Mouse (Mus musculus) hematopoietic stem cell, adult 5-6 weeks (primary cell): ENCODE data around the gene Kmt2b. TPM values are rescaled to one million over a fixed set of nuclear protein-coding genes. Genes with fewer than 3 reads are reported as not detected.

Experiments used
- ATAC-seq, 2 experiments: fragments of 125-278 bp in 1 of 2; replicated peaks in 1 of 2; 2 replicates each; pipeline ENCODE4 v1.8.0; 2016 to 2017; ENCODE audit warnings: inconsistent platforms in 2 of 2, mild to moderate bottlenecking in 2 of 2, moderate number of reproducible peaks in 2 of 2, low read depth in 1 of 2, moderate TSS enrichment in 1 of 2; ENCODE audit not compliant: low FRiP score in 2 of 2, poor library complexity in 2 of 2, severe bottlenecking in 2 of 2, insufficient read depth in 1 of 2, low TSS enrichment in 1 of 2
- total RNA-seq: library from RNA; stranded (forward); fragments of 172-1452, 232-1000 nt; gene quantifications from 2 replicates; pipeline ENCODE4 v1.2.3, GENCODE M21; 2017

The Kmt2b gene
- total RNA-seq, 1 experiment from 2014 or later = 18.7 TPM

- ATAC-seq = peak; percentile 56 to 84; a peak in 3 of 4 replicates
Observed at GRCm38 (mm10) chr7:30607706-30608309, 19.3 kb upstream of the Kmt2b start.

DNA sequence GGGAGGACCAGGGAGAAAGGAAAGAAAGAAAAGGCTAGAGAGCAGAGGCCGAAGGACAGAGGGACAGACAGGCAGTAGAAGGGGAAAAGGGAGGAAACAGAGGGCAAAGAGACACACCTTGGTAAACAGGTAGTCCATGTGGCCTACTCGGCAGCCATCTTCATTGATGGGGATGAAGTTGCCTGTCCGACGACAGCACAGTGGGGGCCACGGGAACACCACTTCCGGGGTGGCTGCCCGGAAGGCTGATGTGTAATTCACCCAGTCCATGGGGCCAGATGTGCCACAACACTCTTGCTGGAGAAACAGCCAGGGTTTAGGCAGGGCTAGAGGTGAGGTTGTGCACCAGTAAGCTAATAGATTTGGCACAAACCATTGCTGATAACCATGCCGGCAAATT, 16.4 kb upstream of the Kmt2b start:
- no peak for ATAC-seq

DNA sequence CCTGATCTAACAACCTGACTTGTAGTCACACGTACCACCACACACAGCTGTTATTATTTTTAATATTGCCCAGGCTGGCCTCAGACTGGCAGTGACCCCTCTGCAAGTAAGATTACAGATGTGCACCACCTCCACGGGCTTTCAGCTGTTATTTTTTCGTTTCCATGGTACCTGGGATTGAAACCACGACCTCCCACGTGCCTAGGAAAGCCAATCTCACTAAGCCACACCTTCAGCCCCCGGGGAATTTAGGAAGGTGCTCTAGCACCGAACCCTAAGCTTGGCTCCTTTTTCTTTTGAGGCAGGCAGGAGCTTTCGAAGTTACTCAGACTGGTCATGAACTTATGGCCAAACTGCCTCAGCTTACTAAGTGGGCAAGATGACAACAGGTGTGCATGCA, 15.9 kb upstream of the Kmt2b start:
- ATAC-seq = no peak

- ATAC-seq = no peak
Observed at GRCm38 (mm10) chr7:30602583-30602982, 14.1 kb upstream of the Kmt2b start.

DNA sequence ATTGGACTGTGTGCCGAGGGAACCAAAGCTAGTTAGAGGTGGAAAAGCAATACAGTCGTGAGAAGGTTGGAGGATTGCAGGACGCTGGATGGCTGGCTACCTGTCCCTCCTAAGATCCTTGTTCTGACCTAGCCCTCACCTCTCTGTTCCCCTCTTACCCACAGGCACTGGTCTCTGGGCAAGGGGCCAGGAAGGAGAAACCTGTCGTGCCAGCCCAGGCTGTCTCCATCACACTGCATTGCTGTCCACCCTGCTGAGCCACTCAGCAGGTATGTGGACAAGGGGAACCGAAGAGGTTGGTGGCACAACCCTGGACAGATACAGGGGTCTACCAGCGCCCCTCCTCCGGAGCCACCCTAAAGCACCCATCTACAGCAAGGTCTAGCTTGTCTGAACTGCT, 12.1 kb upstream of the Kmt2b start:
- no peak for ATAC-seq

DNA sequence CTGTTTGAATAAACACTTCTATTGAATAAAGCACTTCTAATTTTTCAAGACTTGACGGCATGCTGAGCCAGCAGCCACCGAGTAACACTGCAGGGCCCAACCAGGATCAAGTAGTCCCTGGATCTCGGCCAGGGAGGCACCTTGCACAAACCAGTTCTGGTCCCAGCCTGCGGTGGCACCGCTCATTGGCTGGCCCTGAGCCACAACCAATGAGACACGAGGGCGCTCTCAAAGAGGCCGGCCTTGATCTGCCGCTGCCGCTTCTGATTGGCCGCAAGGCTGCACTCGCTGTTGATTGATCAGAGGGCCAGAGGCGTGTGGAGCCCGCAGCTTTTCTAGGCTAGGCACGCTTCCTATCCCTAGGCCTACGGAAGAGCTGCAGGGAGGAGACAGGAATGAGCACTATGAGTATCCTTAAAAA, 11.4 kb upstream of the Kmt2b start:
- peak; percentile 99 for ATAC-seq

GRCm38 (mm10) chr7:30598786-30599185, 10.3 kb upstream of the Kmt2b start, which contains the start of gene Zbtb32:
Zbtb32 (minus strand) TSS chr7:30598909.
- ATAC-seq = no peak

GRCm38 (mm10) chr7:30596811-30597210, 8.3 kb upstream of the Kmt2b start:
- ATAC-seq = no peak

DNA sequence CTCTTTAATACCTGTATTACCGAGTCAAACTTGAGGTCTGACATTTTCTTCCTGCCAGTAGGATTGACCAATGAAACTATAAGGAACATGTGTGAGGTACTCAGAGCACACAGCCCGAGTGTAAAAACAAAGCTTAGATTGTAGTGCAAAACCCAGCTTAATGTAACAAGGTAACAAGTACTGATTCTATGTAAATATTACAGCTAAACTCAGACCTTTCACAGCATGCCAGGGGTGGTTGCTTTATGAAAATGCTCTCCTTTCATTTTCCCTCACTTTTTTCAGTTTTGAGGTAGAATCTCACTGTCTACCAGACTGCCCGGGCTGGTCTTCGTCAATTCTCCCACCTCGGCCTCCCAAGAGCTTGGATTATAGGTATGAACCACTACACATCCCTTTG, 7.6 kb upstream of the Kmt2b start:
- no peak for ATAC-seq

DNA sequence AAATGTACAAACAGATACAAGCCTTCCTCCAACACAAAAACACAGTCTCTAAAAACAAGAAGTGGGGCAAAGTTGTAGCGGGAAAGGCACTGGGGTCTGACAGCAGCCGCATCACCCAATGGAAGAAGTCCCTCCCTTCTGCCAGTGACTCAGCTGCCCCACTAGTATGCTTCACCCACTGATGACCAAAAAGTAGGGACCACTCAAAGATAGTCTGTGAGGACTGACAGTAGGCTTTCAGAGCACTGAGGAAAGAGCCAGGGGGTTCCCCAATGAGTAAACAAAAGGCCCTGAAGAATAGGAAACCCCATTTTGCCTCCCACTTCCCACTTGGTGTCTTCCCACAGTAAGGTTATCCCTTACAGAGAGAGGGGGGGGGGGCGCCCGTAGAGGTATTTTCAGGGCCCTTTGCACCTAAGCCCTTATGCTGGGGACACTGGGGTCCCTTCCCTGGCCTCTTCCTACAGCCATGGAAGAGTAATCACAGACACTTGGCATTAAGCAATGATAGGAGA, 6.0 kb upstream of the Kmt2b start:
- no peak for ATAC-seq

DNA sequence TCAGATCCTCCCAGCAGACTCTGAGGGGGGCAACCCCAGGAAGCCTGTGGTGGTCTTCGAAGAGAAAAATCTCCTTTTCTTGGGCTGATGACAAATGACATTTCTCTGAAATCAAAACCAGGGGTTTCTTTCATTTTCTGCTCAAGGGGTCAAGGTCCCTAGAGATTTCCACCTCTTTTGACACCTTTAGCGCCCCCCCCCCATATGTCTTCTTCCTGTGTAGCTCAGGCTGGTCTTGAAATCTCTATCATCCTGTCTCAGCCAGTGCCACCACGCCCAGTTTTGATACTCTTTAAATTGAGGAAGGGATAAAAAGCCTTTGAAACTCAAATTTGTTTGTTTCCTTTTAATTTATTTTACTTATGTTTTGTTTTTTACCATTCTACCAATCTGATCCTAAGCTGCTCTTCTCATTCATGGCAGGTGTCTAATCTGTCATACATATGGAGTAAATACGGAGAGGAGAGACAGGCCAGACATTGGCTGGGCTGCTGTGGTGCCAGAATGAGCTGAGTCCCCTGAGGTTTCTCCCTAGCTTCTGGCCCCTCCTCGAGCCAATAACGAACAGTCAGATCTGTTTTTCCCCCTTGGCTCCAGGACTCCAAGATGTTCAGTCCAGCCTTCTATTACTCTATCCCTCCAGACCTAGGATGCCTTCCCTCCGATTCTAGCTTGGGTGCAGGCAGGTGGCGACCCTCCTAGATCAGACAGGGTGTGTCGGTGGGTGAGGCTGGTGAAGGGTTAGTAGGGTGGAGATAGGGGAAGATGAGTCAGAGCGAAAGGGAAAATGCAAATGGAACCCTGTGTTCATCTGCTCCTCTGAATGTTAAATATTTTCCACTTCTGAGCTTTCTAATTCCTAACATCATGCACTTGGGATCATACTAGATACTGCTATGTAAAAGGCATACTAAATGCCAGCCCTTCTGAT, 5.3 kb upstream of the Kmt2b start:
- no peak for ATAC-seq

DNA sequence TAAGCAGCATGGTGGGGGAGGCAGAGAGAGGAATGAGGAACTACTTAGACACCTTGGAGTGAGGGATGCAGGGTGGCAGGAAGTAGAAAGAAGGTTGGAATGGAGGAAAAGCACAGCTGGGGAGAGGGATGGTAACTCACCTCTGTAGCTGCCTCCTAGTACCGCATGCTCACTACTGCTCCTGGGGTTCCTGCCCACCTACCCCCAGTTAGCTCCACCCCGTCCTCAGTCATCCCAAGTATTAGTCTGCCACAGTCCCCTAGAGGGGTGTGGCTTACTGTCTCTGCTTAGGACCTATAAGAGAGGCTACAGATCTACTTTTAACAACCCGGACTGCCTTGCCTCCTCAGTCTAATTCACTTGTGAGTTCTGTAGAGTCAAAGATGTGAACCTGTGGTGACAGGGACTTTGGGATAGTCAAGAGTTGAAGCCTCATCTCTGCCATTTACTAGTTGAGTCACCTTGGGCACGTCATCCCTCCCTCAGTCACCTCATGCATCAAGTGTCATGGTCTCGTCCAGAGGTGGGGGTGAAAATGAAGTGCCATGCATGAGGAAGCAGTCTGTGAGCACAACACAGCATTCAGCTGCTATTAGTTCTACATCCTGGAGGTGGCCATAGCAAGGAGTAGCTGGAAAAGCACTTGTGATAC, 4.4 kb upstream of the Kmt2b start:
- no peak for ATAC-seq

DNA sequence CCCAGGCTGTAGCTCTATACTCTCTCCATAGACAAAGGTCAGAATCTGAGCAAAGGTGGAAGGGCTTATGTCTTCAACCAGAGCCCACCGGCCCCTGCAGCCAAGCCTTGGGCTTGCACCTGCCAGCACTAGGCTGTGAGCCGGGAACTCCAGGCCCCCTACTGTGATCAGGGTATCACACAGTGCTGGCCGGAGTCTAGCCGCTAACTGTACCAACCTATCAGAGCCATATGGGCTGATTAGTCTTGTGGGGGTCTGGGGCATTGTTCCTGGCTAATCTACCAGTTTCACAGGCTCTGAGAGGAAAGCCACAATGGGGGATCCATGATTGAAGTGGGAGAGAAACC, 3.1 kb upstream of the Kmt2b start:
- no peak for ATAC-seq

- no peak for ATAC-seq
Observed at GRCm38 (mm10) chr7:30590927-30591604, 2.5 kb upstream of the Kmt2b start.

GRCm38 (mm10) chr7:30589435-30590301, 1.1 kb upstream of the Kmt2b start:
- peak; percentile 57 to 58 for ATAC-seq

- ATAC-seq = no peak
Observed at GRCm38 (mm10) chr7:30587842-30588667, 471 bp downstream of the Kmt2b start.
